ENCODE assay signal across 9 mouse cellular contexts in genomic region chr4:32561555-32562095, GRCm38 (mm10). TPM values are rescaled to one million over a fixed set of nuclear protein-coding genes. Genes with fewer than 3 reads are reported as not detected.
DNase-seq lines count a peak whose midpoint lies in the region; ATAC-seq lines count a peak whose summit lies in the region.
"Had no signal": no experiment of that assay in that cellular context is flagged by ENCODE, and none has a peak within 500 bp of the region (broad histone marks: within the 10 kb centered on the region; RNA-seq: fewer than 3 reads in every experiment).

No protein-coding gene starts in this region.

- peak overlapping the region; percentile 9 for H3K4me2 ChIP-seq in hindbrain, embryonic 12.5 days (replicated peaks)
- H3K4me2 ChIP-seq in stomach, embryonic 16.5 days (ENCODE audit: low read depth, low read length) = no peak overlapping the region

- ATAC-seq in cerebellum, adult (ENCODE audit: insufficient number of reproducible peaks, low FRiP score, low TSS enrichment) = peak; percentile 87
- peak; percentile 66 for ATAC-seq in hindbrain, embryonic 12.5 days (ENCODE audit: low FRiP score)
- peak; percentile 70 for ATAC-seq in megakaryocyte progenitor cell, adult 5-6 weeks (replicated peaks; ENCODE audit: poor library complexity)
- no peak for ATAC-seq in stomach, embryonic 16.5 days (ENCODE audit: insufficient read depth, low FRiP score)
- ATAC-seq in megakaryocyte-erythroid progenitor cell, adult 5-6 weeks (replicated peaks; ENCODE audit: low FRiP score, low TSS enrichment, poor library complexity, severe bottlenecking) = no peak

- H3K4me3 ChIP-seq in hindbrain, embryonic 12.5 days = no peak overlapping the region
- H3K4me3 ChIP-seq in stomach, embryonic 16.5 days (replicated peaks; ENCODE audit: low read length) = no peak overlapping the region

- peaks cover 22% of the 10 kb centered on the region for H3K4me1 ChIP-seq in hindbrain, embryonic 12.5 days
- 0 out of 2 replicates have a peak, but pooled peaks cover 2% of the 10 kb centered on the region for H3K4me1 ChIP-seq in stomach, embryonic 16.5 days (ENCODE audit: control insufficient read depth, insufficient read depth, low read length)

- 44% methylated on average over 12 of the region's 12 CpGs for WGBS in hindbrain, embryonic 12.5 days
- WGBS in stomach, embryonic 16.5 days = 51% methylated on average over 12 of the region's 12 CpGs

- peak overlapping the region; percentile 85 for H3K27ac ChIP-seq in hindbrain, embryonic 12.5 days
- H3K27ac ChIP-seq in stomach, embryonic 16.5 days (ENCODE audit: low read length) = no peak overlapping the region; the same call in 1 of the 2 replicates

- H3K9ac ChIP-seq in hindbrain, embryonic 12.5 days = no peak overlapping the region
- H3K9ac ChIP-seq in stomach, embryonic 16.5 days (ENCODE audit: low read length) = 0 out of 2 replicates have a peak overlapping the region, but pooled peaks have one; percentile 16

- H3K36me3 ChIP-seq in hindbrain, embryonic 12.5 days = peaks cover 39% of the 10 kb centered on the region
- no peaks in the 10 kb centered on the region for H3K36me3 ChIP-seq in stomach, embryonic 16.5 days (ENCODE audit: control insufficient read depth, insufficient read depth, low read length)

- H3K9me3 ChIP-seq in hindbrain, embryonic 12.5 days (replicated peaks) = 0 out of 2 replicates have a peak, but pooled peaks cover 4% of the 10 kb centered on the region
- H3K9me3 ChIP-seq in stomach, embryonic 16.5 days (replicated peaks; ENCODE audit: control insufficient read depth, low read length) = no peaks in the 10 kb centered on the region

- H3K27me3 ChIP-seq in hindbrain, embryonic 12.5 days = no peaks in the 10 kb centered on the region
- no peaks in the 10 kb centered on the region for H3K27me3 ChIP-seq in stomach, embryonic 16.5 days (ENCODE audit: control insufficient read depth, insufficient read depth, low read length)

- DNase-seq in R1 (ENCODE audit: low read depth, low spot score) = peak; percentile 87
- DNase-seq in frontal cortex, postnatal 10 days (ENCODE audit: low spot score in 2 of 2) = peak; percentile 58 to 61
- peak; percentile 59 to 64 for DNase-seq in layer of hippocampus, postnatal 14 days (ENCODE audit: low spot score in 2 of 2)

RNA-seq across cellular contexts. Expression of gene Gja10, which starts 40.9 kb away (rescaled TPM):
- not detected in 2 replicates for polyA plus RNA-seq in hindbrain, embryonic 12.5 days (2016; fragmentation: Nextera tagmentation; extraction: Ambion mirVana)
- not detected for total RNA-seq in layer of hippocampus, postnatal 14 days (2021)
- not detected in 2 replicates for total RNA-seq in megakaryocyte progenitor cell, adult 5-6 weeks (2015)
- 0.12 TPM in 1 of 2 replicates, not detected in the other for total RNA-seq in megakaryocyte progenitor cell, adult 5-6 weeks (2017)
- polyA plus RNA-seq in stomach, embryonic 16.5 days (2015; fragmentation: Nextera tagmentation; extraction: Ambion mirVana) = not detected in 2 replicates
- not detected in 2 replicates for total RNA-seq in megakaryocyte-erythroid progenitor cell, adult 5-6 weeks (2014; fragmentation: Nextera tagmentation)
- total RNA-seq in megakaryocyte-erythroid progenitor cell, adult 5-6 weeks (2017) = not detected in 2 replicates
- total RNA-seq: common myeloid progenitor, adult 5-6 weeks had no signal

RNA-seq across cellular contexts. Expression of gene Casp8ap2, which starts 53.6 kb away (rescaled TPM):
- 51.4 and 55.9 TPM in 2 replicates for polyA plus RNA-seq in hindbrain, embryonic 12.5 days (2016; fragmentation: Nextera tagmentation; extraction: Ambion mirVana)
- 10 to 100 TPM in 1 of 2 experiments, 1 to 10 TPM in 1; 9.7 to 10.1 TPM for total RNA-seq in layer of hippocampus, postnatal 14 days (2021)
- total RNA-seq in megakaryocyte progenitor cell, adult 5-6 weeks (2015) = 39.1 and 46.3 TPM in 2 replicates
- total RNA-seq in megakaryocyte progenitor cell, adult 5-6 weeks (2017) = 44.9 and 53.8 TPM in 2 replicates
- polyA plus RNA-seq in stomach, embryonic 16.5 days (2015; fragmentation: Nextera tagmentation; extraction: Ambion mirVana) = 33.7 and 41.0 TPM in 2 replicates
- total RNA-seq in megakaryocyte-erythroid progenitor cell, adult 5-6 weeks (2014; fragmentation: Nextera tagmentation) = 51.4 and 52.3 TPM in 2 replicates
- 57.6 and 157 TPM in 2 replicates for total RNA-seq in megakaryocyte-erythroid progenitor cell, adult 5-6 weeks (2017)

Comparison
In these comparisons a context has a peak if more than half of its experiments do, and no peak if none do; other contexts are left out.
1. ATAC-seq: peak in cerebellum, adult (single experiment), hindbrain, embryonic 12.5 days (single experiment) and megakaryocyte progenitor cell, adult 5-6 weeks (single experiment); none in stomach, embryonic 16.5 days (single experiment) and megakaryocyte-erythroid progenitor cell, adult 5-6 weeks (single experiment).
2. Peak in every context shown above with its lines, with median percentiles within 50 percentile points of each other: DNase-seq.